Mouse (Mus musculus) cortical plate, adult 2 months (tissue): ENCODE measurements at regions not wholly inside any gene's neighbourhood (a gene's known extent, or its start where the extent isn't known, plus 50 kb on each side); places are given as distances from the start of the nearest gene placed in this dataset.

Experiments
- CTCF ChIP-seq: fragments of 200-500 bp; IDR thresholded peaks from 2 replicates; pipeline ENCODE4 v1.5.1; 2011; ENCODE audit warnings: mild to moderate bottlenecking, control low read depth, low read length; ENCODE audit not compliant: insufficient read depth; ENCODE audit errors: extremely low read depth
- POLR2A ChIP-seq: fragments of 200-500 bp; IDR thresholded peaks from 2 replicates; pipeline ENCODE4 v1.6.1; 2011; ENCODE audit warnings: mild to moderate bottlenecking, low read length, control low read depth; ENCODE audit not compliant: insufficient read depth; ENCODE audit errors: extremely low read depth

DNA sequence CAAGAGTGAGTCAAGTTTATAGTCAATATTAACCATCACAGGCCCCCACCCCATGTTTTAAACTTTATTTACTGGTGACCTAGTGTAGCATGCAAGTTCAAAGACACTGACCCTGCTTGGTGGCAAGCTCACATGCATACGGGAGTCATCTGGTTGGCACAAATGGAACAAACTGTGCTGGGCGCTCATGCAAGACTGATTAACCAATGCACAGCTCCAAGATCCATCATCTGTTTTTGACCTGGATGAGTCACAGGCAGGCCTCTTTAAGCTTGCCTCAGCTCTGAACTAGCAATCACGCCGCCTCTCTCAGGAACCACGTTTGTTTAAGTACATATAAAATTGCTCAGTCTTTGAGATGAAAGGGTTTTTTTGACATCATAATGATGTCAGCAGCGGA is 313.1 kb downstream of the Irs2 start:
- no peak for TF ChIP-seq CTCF
- no peak for TF ChIP-seq POLR2A
